Mouse (Mus musculus): ENCODE results near the gene Zfp629.
"Not testable (repeated sequence)": the region's sequence is repeated elsewhere in the genome, so short reads cannot be mapped to it uniquely, and the experiment has no call there.

Gene Zfp629

DNA sequence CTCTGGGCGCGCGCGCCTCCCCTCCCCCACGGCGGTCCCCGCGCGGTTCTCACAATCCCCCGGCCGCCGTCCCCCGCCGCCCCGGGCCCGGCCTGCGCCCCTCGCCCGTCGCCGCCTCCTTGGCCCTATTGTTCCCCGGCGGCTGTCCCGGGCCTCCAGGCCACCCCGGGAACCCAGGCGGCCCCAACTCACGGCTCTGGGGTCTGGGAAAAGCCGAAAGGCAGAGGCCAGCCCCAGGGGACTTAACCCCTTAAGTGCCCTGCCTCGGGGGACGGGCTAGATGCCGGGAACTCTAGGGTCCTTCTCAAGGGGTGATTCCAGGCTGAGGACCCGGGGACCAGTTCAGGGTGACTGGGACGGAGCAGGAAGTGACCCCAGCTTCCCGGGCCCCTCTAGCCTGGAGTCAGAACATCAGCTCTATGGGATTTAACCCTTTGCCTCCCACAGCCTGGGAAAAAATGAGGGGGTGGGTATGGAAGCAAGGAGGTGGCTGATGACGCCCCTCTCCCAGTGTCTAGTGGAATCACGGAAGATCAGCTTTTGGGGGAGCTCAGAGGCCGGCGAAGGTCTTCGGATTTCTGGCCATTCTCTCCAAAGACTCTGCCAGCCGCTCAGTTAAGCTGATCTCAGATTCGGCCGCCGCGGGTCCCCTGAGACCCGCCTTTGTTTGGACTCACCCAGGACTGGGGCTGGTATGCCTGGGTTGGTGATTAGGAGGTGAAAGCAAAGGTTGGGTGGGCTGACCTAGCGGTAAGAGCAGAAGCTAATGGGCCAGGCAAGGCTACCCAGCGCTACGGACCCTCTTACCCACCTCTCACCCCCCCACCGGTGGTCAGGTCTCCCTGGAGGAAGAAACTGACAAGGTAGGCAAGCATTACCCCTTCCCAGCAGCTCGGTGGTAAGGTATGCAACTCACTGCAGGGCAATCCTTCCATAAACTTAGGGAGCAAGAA is at the start of gene Zfp629:
Gene Zfp629 (minus strand): TSS at position 907 of the 953 bp plus-strand sequence.
- DNase-seq = peak; percentile 73

DNA sequence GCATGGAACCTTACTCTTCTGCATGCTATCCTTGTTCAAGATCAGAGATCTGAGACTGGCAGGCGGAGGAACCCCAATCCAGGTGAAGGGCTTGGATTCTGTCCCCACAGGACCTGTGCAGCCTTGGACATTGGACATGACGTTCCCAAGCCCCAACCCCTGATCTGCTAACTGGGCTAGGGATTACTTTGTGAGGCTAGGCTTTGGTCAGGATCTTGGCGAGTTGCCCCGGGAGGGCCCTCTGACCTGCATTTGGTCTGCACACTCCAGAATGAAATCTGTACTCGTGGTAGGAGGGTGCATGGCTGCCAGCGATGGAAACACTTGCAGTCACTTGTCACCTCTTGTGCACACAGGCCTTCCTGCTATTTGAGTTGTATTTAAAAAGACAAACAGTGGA is 47.3 kb upstream of the Zfp629 start:
- no peak for DNase-seq

DNA sequence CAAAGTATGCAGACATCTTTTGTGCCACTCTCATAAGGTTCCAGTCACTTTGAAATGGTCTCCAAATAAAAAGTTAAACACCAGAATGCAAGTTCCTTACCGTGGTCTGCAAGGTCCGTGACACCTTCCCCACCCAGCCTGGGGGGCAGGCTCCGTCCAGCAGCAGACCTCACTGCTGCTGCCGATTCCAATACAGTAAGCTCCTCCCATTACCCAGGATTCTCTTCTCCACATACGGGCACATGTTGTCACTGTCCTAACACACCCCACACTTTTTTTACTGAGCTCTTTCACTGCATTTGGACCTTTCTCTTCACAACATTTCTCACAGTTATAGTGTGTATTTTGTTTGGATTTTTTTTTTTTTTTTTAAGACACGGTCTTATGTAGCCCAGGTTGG is 46.2 kb upstream of the Zfp629 start:
- DNase-seq = no peak

DNA sequence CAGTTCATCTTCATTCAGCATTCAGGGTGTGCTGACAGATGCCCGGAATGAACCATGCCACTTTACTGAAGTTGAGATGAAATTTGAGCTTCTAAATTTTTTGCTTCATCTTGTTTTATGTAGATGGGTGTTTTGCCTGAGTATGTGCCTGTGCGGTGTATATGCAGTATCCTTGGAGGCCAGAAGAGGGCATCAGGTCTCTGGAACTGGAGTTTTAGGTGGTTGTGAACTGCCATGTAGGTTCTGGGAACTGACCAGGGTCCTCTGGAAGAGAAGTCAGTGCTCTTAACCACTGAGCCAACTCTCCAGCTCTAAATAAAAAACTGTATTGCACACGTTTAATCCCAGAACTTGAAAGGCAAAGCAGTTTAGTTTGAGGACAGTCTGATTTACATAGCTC is 45.3 kb upstream of the Zfp629 start:
- DNase-seq = no peak

DNA sequence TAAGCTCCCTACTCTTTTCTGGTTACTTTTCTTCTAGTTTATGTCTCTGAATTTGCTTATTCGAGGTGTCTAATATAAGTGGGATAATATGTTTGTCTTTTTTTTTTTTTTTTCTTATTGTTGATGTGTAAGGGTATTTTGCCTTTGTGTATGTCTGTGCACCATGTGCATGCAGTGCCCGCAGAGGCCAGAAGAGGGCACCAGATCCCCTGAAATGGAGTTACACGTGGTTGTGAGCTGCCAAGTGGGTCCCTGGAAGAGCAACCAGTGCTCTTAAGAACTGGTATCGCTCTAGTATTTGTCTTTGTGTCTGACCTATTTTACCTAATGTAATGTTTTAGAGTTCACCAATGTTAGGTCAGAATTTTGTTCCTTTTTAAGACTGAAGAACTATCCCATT is 41.3 kb upstream of the Zfp629 start:
- DNase-seq = no peak

DNA sequence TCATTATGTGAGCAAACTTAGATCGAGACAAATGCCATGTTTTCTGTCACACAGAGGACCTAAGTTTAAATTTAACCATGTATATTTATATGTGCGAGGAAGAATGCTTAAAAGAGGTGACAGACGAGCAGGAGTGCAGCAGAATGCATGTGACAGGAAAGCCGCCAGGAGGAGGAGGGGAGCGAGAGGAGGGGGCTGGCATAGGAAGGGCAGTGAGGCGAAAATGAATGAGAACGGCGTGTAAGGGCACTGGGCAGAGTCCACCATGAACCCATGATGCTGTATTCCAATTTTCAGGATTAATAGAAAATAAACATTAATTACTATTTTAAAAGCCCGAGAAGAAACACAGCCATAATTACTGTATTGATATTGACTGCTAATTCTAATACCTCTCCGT is 38.7 kb upstream of the Zfp629 start:
- no peak for DNase-seq

DNA sequence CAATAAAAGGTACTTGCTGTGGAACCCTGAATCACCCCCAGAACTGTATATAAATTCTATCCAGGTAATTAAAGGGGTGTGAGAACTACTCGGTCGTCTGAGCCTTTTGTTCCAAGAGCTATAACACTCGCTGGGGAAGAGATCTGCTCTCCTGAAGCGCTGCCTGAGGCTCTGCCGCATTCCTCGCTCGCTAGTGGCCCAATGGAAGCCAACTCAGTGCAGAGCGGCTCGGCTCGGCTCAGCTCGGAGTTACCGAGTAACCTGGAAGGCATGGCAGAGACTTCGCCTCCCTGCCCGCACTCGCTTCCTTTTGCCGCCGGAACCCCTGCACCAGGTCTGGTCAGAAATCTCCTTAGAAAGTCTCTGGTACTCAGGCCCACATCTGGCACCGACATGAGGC is 36.5 kb upstream of the Zfp629 start:
- DNase-seq = no peak

DNA sequence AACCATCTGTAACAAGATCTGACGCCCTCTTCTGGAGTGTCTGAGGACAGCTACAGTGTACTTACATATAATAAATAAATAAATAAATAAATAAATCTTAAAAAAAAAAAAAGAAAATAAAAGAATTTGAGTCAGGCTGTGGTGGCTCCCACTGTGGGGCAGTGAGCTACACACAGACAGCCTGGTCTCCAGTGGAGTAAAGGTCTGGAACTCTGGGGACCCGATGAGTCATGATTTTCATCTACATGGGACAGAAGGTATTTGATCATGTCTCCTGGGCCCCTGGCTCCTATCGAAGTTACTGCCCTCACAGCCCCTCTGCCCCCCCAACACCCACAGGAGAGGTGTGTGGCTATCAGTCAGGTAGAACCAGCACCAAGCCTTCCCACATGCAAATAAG is 36.0 kb upstream of the Zfp629 start:
- no peak for DNase-seq

DNA sequence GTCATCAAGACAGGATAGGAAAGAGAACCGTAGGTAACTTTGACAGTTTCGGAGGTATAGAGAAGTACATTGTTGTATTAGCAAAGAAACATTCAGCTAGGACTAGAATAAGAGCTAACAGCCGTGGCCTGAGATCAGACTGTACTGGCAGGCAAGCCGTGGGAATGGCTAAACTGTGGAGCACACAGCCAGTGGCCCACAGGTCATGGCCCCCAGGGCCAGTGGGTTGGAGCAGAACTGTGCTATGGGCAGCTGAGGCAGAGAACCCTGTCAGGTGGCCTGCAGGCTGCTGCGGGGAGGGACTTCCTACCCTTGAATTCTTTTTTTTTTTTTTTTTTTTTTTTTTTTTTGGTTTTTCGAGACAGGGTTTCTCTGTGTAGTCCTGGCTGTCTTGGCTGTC is 33.6 kb upstream of the Zfp629 start:
- no peak for DNase-seq

DNA sequence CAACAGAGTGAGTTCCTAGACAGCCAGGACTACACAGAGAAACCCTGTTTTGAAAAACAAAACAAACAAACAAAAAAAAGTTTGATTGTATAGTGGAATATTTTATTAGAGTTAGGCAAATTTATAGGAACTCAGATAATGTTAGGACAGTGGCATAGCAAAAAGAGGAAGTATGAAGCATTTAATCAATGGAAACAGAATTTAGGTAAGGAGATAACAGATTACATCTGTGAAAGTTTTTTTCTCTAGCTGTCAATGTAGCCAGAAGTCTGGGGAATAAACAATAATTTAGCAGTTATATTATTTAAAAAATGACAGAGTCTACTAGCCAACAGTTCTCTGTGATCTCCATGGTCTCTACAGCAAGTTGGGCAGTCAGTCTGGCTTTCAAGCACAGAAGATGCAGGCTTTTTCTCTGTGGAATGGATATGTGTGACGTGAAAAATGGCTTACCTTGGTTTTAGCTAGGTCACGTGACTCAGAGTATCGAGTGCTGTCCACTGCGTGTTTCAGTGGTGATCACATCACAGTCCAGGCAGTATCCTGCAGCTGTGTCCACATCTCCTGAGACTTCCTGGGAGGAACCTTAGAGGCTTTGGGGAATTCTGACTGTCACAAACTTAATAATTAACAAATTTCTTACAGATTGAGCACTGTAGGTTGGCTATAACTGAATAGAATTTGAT is 33.1 kb upstream of the Zfp629 start:
- DNase-seq = no peak

DNA sequence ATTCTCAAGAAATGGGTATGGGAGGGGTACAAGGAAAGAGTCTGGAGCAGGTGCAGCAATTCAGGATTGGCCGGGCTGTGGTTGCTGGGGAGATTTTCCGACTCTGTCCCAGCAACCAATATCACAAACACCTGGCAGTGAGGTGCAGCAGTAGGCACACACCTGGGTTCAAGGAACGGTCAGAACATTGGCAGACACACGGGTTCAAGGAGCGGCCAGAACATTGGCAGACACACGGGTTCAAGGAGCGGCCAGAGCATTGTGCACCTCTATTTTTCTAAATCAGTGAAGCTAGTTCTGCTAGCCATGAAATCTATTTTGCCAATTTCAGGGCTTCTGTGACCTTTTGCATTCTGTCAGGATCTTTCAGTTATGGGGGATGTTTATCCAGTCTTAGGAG is 32.0 kb upstream of the Zfp629 start:
- DNase-seq = not testable (repeated sequence)

DNA sequence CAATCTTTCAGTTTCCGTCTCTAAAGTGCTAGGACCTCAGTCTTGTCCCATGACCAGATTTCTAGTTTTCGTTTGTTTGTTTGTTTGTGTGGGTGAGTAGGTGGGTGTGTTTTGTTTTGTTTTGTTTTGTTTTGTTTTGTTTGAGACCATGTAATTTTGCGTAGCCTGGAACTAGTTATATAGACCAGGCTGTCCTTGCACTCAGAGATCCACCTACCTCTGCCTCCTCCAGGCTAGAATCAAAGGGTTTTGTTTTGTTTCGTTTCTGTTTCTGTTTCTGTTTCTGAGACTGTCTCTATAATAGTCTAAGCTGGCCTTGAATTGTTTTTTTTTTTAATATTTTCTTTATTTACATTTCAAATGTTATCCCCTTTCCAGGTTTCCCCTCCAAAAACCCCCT is 30.8 kb upstream of the Zfp629 start:
- no peak for DNase-seq

DNA sequence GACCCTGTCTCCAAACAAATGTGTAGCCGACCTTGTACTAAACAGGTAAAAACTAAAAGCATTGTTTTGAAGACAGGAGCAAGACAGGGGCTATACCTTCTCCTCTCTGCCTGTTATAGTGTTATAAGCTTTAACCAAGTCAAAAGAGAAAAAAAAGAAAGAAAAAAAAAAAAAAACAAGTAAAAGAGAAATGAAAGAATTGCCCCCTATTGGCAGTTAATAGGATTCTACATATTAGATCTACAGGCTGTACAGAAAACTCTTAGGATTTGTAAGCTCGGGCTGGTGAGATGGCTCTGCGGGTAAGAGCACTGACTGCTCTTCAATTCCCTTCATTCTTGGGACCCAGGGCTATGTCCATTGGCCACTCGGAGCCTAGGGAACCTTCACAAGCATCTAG is 26.7 kb upstream of the Zfp629 start:
- no peak for DNase-seq

DNA sequence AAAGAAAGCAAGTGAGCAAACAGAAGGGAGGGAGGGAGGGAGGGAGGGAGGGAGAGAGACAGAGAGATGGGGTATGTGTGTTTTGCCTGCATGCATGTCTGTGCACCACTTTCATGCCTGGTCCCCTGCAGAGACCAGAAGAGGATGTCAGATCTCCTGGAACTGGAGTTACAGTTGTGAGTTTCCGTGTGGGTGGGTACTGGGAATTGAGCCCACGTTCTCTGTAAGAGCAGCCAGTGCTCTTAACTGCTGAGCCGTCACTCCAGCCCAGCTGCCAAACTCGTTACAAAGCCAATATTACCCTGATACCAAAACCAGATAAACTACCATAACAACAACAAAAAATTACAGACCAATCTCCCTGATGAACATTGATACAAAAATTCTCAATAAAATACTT is 25.7 kb upstream of the Zfp629 start:
- DNase-seq = no peak

DNA sequence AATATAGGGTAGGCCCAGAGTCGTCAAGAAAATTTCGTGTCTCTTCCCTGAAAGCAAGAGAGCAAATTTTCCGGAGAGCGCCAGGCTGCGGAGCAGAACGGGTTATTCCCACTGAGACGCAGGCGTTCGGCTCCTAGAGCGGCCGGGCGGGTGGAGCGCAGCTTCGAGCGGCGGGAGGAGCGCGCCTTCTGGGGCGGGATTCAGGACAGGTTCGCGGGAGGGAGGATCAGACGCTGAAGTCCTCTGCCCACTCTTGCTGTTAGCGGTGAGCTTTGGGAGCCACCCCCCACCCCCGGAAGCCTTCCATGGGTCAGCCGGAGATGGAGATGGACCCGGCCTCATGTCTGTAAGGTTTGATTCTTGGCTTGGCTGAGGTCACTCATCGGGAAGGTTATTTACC is 21.4 kb upstream of the Zfp629 start:
- DNase-seq = peak; percentile 82

DNA sequence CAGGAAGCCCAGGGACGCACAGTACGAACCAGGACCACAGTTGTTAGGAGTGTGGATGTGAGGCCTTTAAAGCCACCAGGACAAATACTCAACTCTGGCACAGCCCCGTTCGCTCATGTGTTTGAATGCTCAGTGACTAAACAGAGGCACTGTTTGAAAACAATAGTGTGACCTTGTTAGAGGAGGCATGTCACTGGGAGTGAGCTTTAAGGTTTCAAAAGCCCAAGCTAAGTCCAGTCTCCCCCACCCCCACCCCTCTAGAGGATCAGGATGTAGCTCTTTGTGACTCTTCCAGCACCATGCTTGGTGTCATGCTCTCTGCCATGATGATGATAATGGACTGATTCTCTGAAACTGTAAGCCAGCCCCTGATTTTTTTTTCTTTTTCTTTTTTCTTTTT is 15.8 kb upstream of the Zfp629 start:
- no peak for DNase-seq

DNA sequence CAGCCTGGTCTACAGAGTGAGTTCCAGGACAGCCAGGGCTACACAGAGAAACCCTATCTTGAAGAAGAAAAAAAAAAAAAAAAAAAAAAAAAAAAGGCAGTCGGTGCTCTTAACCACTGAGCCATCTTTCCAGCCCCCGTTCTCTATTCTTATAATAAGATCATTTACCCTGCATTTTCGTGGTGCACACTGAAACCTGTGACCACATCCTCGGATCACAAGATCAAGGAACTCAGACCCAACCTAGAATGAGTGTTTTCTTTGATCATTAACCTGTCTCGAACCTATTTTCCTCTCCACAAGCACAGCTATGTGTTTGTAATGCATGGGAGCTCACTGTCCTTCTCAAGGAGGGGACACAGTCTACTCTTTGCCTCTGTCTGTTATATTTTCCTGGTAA is 13.0 kb upstream of the Zfp629 start:
- DNase-seq = no peak

DNA sequence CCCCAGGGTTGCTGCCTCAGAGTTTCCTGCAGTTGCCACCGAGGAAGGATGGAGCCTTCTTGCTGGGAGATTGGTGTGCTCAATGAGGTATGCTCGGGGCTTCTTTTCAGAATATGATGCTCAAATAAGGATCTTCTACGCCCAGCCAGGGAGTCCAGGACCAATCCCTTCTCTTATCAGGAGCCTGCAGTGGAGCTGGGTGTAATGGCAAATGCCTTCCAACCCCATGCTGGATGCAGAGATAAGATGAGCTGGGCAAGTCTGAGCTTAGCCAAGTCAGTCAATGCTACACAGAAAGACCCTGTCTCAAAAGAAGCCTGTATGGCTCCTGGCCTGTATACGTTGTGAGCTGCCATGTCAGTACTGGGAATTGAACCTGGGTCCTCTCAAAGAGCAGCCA is 10.9 kb upstream of the Zfp629 start:
- DNase-seq = no peak

DNA sequence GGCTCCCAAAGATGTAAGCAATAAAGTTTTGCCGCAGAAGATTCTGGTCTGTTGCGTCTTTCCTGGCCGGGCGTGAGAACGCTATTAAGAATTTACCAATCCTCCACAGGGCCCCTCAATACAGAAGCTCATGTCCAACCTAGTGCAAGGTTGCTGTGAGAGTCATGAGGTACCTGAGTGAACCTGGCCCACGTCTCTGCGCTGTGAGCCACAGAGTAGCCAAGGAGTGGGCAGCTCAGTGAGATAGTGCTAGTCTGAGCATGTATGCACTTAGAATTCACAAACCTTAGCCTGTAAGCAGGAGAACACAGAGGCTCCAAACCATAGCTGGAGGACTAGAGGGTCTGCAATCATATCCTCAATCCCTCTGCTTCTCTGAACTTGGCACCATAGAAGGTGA is 10.4 kb upstream of the Zfp629 start:
- no peak for DNase-seq

DNA sequence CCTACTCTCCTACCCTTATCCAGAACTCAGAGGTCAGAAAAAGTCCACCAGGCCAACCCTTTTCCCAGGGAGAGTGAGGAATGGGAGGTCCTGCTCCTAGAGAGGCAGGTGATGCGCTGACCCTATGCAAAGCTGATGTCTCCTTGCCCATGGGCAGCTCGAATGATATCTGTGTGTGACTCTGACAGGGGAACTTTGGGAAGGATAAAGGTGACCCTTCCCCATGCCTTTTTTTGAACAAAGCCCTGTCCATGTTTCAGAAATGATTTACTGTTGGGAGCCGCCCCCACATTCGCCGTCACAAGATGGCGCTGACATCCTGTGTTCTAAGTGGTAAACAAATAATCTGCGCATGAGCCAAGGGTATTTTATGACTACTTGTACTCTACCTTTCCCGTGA is 2.8 kb upstream of the Zfp629 start:
- DNase-seq = not testable (repeated sequence)

DNA sequence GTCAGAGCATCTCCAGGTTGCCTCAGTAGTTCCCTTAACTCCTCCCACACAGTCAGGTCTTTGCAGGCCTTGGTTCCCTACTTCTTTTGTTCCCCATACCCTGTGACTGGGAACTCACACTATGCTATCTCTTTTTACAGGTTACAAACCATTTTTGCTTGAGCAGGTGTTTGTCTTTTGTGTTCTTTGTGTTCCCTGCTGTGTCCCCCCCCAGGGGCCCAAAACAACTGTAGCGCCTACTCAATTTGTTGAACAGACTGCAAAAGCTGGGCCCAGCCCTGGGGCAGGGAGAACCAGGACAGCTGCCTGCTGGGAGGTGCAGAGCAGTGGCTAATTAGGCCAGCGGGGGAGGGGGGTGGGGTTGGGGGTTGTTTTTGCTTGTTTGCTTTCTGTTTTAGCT is 2.4 kb upstream of the Zfp629 start:
- DNase-seq = no peak

DNA sequence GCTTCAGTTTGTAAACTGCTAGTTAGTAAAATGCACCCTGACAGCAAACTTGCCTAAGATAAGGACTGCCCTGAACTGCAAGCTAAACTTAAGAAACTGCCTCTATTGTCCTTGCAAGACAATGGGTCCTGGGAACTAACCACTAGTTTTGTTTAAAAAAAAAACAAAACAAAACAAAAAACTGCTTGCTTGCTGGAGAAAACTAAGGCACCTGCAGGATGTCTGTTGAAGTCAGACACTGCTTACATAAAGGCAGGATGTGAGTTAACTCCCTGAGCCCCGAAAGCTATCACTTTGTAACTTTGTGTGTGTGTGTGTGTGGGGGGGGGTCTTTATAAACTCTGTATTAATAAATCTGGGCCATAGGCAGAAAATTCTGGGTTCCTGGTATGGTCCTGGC is 1.3 kb upstream of the Zfp629 start:
- no peak for DNase-seq

DNA sequence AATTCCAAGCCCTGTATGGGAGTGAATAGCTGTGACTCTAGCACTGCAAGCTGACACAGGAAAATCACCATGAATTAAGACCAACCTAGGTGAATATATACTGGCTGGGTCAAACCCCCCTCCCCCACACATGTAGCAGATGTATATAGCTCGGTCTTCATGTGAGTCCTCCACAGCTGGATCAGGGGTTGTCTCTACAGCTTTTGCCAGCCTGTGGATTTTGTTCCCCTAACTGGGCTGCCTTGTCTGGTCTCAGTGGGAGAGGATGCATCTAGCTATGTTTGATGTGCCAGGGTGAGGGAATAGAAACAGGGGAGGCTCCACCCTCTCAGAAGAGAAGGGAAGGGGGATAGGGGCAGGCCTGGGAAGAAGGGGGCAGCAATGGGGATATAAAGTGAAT is 739 bp upstream of the Zfp629 start:
- DNase-seq = no peak

DNA sequence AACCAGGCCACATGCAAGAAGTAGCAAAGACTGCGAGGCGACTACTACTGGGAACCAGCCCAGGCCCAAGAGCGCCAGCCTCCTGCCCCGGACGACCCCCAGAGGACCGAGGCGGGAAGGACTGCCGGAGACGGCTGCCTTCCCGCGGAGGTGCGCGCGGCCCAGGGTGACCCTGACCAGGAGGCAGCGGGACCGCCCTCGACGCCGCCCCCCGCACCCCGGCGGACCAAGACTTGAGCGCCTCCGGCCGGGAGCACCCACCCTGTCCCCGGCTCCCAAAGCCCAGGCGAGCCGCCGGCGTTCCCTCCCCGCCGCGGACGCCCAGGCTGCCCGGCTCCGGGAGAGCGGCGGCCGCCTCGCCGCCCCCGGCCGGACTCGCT is 1.1 kb downstream of the Zfp629 start:
- no peak for DNase-seq

DNA sequence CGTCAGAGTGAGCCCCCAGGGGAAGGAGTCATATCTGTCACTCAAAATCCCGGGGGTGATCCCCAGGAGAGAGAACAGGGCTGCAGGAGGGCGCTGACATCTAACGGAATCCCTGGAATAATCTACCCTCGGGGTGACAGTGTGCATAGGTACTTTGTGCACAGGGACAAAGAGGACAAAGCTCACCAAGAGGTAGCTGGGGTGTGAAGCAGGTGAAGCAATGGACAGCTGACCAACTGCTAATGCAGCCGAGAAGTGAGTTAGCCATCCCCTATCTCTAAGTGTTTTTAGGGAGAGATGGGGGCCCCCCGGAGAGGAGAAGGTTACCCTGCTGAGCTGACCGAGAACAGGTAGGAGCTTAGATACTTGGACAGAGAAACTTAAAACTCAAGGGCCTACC is 1.5 kb downstream of the Zfp629 start:
- DNase-seq = no peak

All from right cerebral cortex, postnatal 25 days (tissue).